Mouse (Mus musculus): Measurements from ENCODE around the gene Poldip2. TPM values are rescaled to one million over a fixed set of nuclear protein-coding genes. Genes with fewer than 3 reads are reported as not detected.
A peak's percentile ranks its signal among the peaks of the same experiment; 100 is the strongest.

Poldip2 gene
- polyA plus RNA-seq, 1 experiment from 2014 or later: 192 TPM

GRCm38 (mm10) chr11:78505430-78505829, 6.6 kb upstream of the Poldip2 start:
- Histone ChIP-seq H3K9ac (replicated peaks) (no peak overlapping the region), H3K27me3 (replicated peaks) (peaks cover 6% of the 10 kb centered on the region; the same call in 1 of the 2 replicates), H3K4me1 (no peaks in the 10 kb centered on the region), H3K27ac (replicated peaks) (no peak overlapping the region), H3K9me3 (replicated peaks) (no peaks in the 10 kb centered on the region), H3K4me3 (replicated peaks) (no peak overlapping the region), H3K36me3 (peaks cover 41% of the 10 kb centered on the region), H3K4me2 (no peak overlapping the region)
- ATAC-seq (ENCODE audit: low FRiP score): no peak
- WGBS: 87% methylated on average over 3 of the region's 3 CpGs

GRCm38 (mm10) chr11:78509148-78509547, 2.8 kb upstream of the Poldip2 start:
- ATAC-seq (ENCODE audit: low FRiP score): no peak
- Histone ChIP-seq H3K4me1 (peaks cover 18% of the 10 kb centered on the region), H3K4me2 (no peak overlapping the region), H3K9ac (replicated peaks) (no peak overlapping the region), H3K27me3 (replicated peaks) (no peaks in the 10 kb centered on the region), H3K36me3 (peaks cover 44% of the 10 kb centered on the region), H3K9me3 (replicated peaks) (no peaks in the 10 kb centered on the region), H3K4me3 (replicated peaks) (no peak overlapping the region), H3K27ac (replicated peaks) (no peak overlapping the region)
- 88% methylated on average over 5 of the region's 5 CpGs for WGBS

DNA sequence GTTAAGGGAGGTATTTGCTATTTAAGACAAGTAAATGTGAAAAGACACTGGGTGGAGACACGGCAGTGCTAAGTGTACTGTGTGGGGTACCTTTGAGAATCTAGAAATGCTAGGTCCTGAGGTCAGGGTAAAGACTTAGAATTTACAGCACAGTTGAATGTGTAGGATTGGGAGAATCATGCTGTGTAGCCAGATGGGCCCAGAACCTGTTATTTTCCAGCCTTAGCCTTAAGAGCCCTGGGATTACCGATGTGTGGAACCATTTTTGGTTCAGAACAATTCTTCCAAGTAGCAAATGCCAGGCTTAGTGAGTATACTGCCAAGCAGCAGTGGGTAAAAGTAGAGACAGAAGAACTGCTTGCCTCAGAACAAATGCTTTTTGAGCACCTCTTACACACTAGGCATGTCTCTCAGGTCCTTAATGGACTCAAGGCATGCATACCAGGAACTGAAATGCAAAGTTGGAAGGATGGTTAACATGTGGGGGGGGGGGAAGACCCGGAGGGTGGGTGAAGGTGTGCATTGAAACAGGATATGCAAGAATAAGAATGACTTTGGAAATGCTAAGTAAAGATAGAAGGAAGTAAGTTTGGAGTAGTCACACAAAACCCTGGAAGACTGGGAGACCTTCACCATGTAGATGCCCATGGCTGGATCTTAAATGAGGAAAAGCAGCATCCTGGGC, 1.3 kb downstream of the Poldip2 start:
- Histone ChIP-seq H3K27ac (replicated peaks) (no peak overlapping the region), H3K4me3 (replicated peaks) (peak overlapping the region; percentile 79), H3K4me2 (peak overlapping the region; percentile 93), H3K36me3 (peaks cover 50% of the 10 kb centered on the region), H3K9me3 (replicated peaks) (no peaks in the 10 kb centered on the region), H3K4me1 (peaks cover 23% of the 10 kb centered on the region), H3K9ac (replicated peaks) (peak overlapping the region; percentile 99), H3K27me3 (replicated peaks) (no peaks in the 10 kb centered on the region)
- no peak for ATAC-seq (ENCODE audit: low FRiP score)
- WGBS: 74% methylated on average over 3 of the region's 3 CpGs

GRCm38 (mm10) chr11:78515549-78516325, 3.7 kb downstream of the Poldip2 start:
- ATAC-seq (ENCODE audit: low FRiP score): no peak
- no peak overlapping the region for H3K4me2 ChIP-seq
- H3K36me3 ChIP-seq: peaks cover 63% of the 10 kb centered on the region
- 77% methylated on average over 2 of the region's 2 CpGs for WGBS
- H3K27me3 ChIP-seq (replicated peaks): no peaks in the 10 kb centered on the region
- no peak overlapping the region for H3K27ac ChIP-seq (replicated peaks)
- H3K4me1 ChIP-seq: peaks cover 23% of the 10 kb centered on the region
- no peak overlapping the region for H3K9ac ChIP-seq (replicated peaks)
- no peaks in the 10 kb centered on the region for H3K9me3 ChIP-seq (replicated peaks)
- H3K4me3 ChIP-seq (replicated peaks): no peak overlapping the region

GRCm38 (mm10) chr11:78518931-78519330, 6.9 kb downstream of the Poldip2 start:
- Histone ChIP-seq H3K9ac (replicated peaks) (no peak overlapping the region), H3K4me2 (no peak overlapping the region), H3K36me3 (peaks cover 93% of the 10 kb centered on the region), H3K4me1 (peaks cover 5% of the 10 kb centered on the region; the same call in 1 of the 2 replicates), H3K27ac (replicated peaks) (no peak overlapping the region), H3K27me3 (replicated peaks) (no peaks in the 10 kb centered on the region), H3K4me3 (replicated peaks) (no peak overlapping the region), H3K9me3 (replicated peaks) (no peaks in the 10 kb centered on the region)
- WGBS: 91% methylated on average over 10 of the region's 10 CpGs
- ATAC-seq (ENCODE audit: low FRiP score): no peak

DNA sequence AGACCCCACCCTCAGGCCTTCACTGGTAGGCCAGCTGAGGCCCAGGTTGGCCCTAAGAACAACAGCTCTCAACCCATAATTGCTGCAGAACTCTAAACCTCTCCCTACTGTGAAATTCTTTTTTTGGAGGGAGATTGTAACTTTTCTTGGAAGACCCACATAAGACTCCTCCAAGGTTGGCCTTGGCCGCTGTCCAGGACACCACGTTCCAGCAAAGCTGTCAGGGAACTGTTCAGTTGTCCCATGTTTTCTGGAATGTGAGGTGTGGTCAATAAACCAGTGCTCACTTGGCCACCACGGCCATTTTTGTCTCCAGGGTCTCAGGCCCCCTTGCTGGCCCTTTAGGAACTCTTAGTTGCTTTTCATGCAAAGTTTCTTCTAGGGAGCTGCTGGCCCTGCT, 9.9 kb downstream of the Poldip2 start:
- Histone ChIP-seq H3K9ac (replicated peaks) (no peak overlapping the region), H3K27me3 (replicated peaks) (no peaks in the 10 kb centered on the region), H3K4me1 (no peaks in the 10 kb centered on the region), H3K36me3 (peaks cover 93% of the 10 kb centered on the region), H3K27ac (replicated peaks) (0 out of 2 replicates have a peak overlapping the region, but pooled peaks have one; percentile 54), H3K9me3 (replicated peaks) (no peaks in the 10 kb centered on the region), H3K4me3 (replicated peaks) (no peak overlapping the region), H3K4me2 (no peak overlapping the region)
- ATAC-seq (ENCODE audit: low FRiP score): no peak
- 88% methylated on average over 3 of the region's 3 CpGs for WGBS

DNA sequence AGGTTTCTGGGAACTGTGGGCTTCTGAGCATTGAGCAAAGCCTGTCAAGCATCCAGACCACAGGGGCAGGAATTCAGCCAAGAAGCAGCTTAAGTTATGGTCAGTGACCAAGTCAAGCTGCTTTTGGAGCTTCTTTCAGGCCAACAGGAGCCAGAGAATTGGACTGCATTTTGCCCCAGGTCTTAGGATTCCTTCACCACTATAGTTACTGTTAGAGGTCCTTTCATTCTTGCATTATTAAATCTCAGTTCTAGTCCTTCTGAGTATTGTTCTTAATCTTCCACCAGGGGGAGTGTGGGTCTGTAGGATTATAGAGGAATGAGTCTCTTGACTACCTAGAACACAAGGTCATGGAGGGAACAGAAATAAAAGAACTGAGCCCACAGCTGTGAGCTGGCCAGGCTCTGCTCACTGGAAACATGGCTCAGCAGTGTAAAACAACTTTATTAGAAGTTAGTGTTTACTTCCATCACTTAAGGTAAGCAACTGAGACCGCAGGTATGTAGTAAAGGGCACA, 10.5 kb downstream of the Poldip2 start:
- WGBS: 100% methylated on average over 1 of the region's 1 CpGs
- Histone ChIP-seq H3K9ac (replicated peaks) (no peak overlapping the region), H3K27ac (replicated peaks) (peak overlapping the region; percentile 54), H3K4me2 (no peak overlapping the region), H3K27me3 (replicated peaks) (no peaks in the 10 kb centered on the region), H3K4me3 (replicated peaks) (no peak overlapping the region), H3K36me3 (peaks cover 98% of the 10 kb centered on the region), H3K9me3 (replicated peaks) (no peaks in the 10 kb centered on the region), H3K4me1 (no peaks in the 10 kb centered on the region)
- no peak for ATAC-seq (ENCODE audit: low FRiP score)

DNA sequence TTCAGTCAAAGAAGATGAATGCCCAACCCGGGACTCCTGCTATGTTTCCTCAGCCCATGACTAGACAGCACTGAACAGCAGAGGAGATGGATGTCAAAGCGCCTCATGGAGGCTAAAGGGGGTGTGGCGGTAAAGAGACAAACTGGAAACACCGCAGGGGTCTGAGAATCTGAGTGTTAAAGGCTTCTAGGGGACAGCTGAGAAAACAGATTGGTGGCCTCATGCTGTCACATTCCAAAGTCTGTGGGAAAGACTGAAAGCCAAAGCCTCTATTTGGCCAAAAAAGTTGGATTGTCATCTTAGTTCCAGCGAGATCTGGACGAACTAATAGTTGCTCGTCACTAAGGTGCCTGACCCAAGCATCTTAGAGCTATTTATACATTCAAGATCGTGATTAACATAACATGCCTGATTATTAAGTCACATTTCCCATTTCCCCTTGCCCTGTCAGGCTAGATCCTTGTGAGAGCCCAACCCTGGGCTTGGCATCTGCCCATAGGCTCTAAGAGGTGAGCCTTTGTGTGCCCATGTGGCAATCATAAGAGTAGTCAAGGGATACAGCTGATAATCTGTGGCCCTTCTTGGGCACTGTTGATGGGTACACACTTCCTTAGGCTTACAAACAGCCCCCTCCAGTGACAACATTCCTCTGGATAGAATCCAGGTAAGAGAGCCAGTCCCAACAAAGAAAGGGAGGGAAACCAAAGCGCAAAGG, 11.4 kb downstream of the Poldip2 start:
- Histone ChIP-seq H3K4me1 (no peaks in the 10 kb centered on the region), H3K27me3 (replicated peaks) (no peaks in the 10 kb centered on the region), H3K4me3 (replicated peaks) (no peak overlapping the region), H3K9me3 (replicated peaks) (no peaks in the 10 kb centered on the region), H3K27ac (replicated peaks) (peak overlapping the region; percentile 54), H3K9ac (replicated peaks) (no peak overlapping the region), H3K4me2 (no peak overlapping the region), H3K36me3 (peaks cover 99% of the 10 kb centered on the region)
- WGBS: 80% methylated on average over 9 of the region's 9 CpGs
- no peak for ATAC-seq (ENCODE audit: low FRiP score)

- H3K36me3 ChIP-seq: peaks cover 98% of the 10 kb centered on the region
- H3K27ac ChIP-seq (replicated peaks): no peak overlapping the region
- no peak for ATAC-seq (ENCODE audit: low FRiP score)
- H3K27me3 ChIP-seq (replicated peaks): no peaks in the 10 kb centered on the region
- no peak overlapping the region for H3K4me3 ChIP-seq (replicated peaks)
- 77% methylated on average over 2 of the region's 2 CpGs for WGBS
- no peaks in the 10 kb centered on the region for H3K9me3 ChIP-seq (replicated peaks)
- H3K4me2 ChIP-seq: no peak overlapping the region
- H3K4me1 ChIP-seq: no peaks in the 10 kb centered on the region
- H3K9ac ChIP-seq (replicated peaks): no peak overlapping the region
Observed at GRCm38 (mm10) chr11:78524838-78525237, 12.8 kb downstream of the Poldip2 start.

- 86% methylated on average over 9 of the region's 9 CpGs for WGBS
- no peak overlapping the region for H3K4me3 ChIP-seq (replicated peaks)
- peaks cover 65% of the 10 kb centered on the region for H3K36me3 ChIP-seq
- no peaks in the 10 kb centered on the region for H3K27me3 ChIP-seq (replicated peaks)
- no peak for ATAC-seq (ENCODE audit: low FRiP score)
- H3K9me3 ChIP-seq (replicated peaks): no peaks in the 10 kb centered on the region
- no peak overlapping the region for H3K27ac ChIP-seq (replicated peaks)
- no peak overlapping the region for H3K9ac ChIP-seq (replicated peaks)
- 0 out of 2 replicates have a peak, but pooled peaks cover 6% of the 10 kb centered on the region for H3K4me1 ChIP-seq
- no peak overlapping the region for H3K4me2 ChIP-seq
Observed at GRCm38 (mm10) chr11:78528714-78529113, 16.7 kb downstream of the Poldip2 start.

DNA sequence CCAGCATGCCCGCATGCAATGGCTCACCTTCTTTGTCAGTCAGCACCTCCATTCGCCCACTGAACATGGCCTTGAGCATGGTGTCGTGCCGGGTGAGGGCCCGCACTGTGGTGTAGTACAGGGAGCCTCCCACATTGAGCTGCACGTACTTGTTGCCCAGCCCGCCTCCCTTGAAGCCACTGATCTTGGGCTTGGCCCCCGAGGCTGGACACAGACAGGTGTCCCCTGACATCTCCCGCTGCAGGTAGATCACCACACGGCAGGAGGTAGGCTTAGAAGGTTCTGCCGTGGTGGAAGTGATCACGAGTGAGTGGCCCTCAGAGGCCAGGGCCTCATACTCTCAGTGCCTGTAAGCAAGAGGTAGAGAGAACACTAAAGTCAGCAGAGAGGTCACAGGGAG, 18.0 kb downstream of the Poldip2 start:
- Histone ChIP-seq H3K27ac (replicated peaks) (no peak overlapping the region), H3K9ac (replicated peaks) (no peak overlapping the region), H3K4me2 (no peak overlapping the region), H3K27me3 (replicated peaks) (no peaks in the 10 kb centered on the region), H3K4me1 (peaks cover 15% of the 10 kb centered on the region), H3K9me3 (replicated peaks) (no peaks in the 10 kb centered on the region), H3K36me3 (peaks cover 52% of the 10 kb centered on the region), H3K4me3 (replicated peaks) (no peak overlapping the region)
- ATAC-seq (ENCODE audit: low FRiP score): no peak
- WGBS: 92% methylated on average over 12 of the region's 12 CpGs
